Comparison of ENCODE assay signal across 9 mouse cellular contexts in the genomic region with DNA sequence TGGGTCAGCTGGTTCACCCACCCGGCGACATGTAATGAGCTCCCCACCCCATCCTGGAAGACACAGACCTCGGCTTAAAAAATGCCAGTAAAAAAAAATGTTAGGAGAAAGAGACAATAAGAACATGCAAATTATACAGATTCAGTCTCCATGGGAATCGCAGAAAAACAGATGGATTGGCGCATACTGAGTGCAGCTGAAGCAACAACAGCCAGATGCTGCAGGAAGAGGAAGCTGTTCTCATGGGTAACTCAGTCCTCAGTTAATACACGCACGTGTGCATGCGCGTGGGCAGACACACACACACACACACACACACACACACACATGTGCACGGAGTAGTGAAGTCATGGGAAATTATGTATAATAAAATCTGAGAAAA. TPM values are rescaled to one million over a fixed set of nuclear protein-coding genes. Genes with fewer than 3 reads are reported as not detected.
A peak's percentile ranks its signal among the peaks of the same experiment; 100 is the strongest.
DNase-seq lines count a peak whose midpoint lies in the region; ATAC-seq and TF ChIP-seq lines count a peak whose summit lies in the region.
"Had no signal": no experiment of that assay in that cellular context is flagged by ENCODE, and none has a peak within 500 bp of the region (broad histone marks: within the 10 kb centered on the region; RNA-seq: fewer than 3 reads in every experiment).

No protein-coding gene starts in this region.

- H3K4me3 ChIP-seq in heart, embryonic 10.5 days = no peak overlapping the region
- no peak overlapping the region for H3K4me3 ChIP-seq in limb, embryonic 14.5 days (replicated peaks; ENCODE audit: low read length)
- no peak overlapping the region for H3K4me3 ChIP-seq in stomach, embryonic 14.5 days (ENCODE audit: low read depth, low read length)

- 74% methylated on average over 10 of the region's 10 CpGs for WGBS in heart, embryonic 10.5 days
- WGBS in limb, embryonic 14.5 days = 46% methylated on average over 10 of the region's 10 CpGs
- WGBS in stomach, embryonic 14.5 days = 60% methylated on average over 10 of the region's 10 CpGs

- H3K4me1 ChIP-seq in heart, embryonic 10.5 days = peaks cover 40% of the 10 kb centered on the region
- peaks cover 26% of the 10 kb centered on the region for H3K4me1 ChIP-seq in limb, embryonic 14.5 days (ENCODE audit: control insufficient read depth, insufficient read depth, low read length)
- H3K4me1 ChIP-seq in stomach, embryonic 14.5 days (ENCODE audit: control insufficient read depth, insufficient read depth, low read length) = peaks cover 26% of the 10 kb centered on the region

- H3K9ac ChIP-seq in limb, embryonic 14.5 days (ENCODE audit: low read depth, low read length, severe bottlenecking) = no peak overlapping the region; the same call in 1 of the 2 replicates
- no peak overlapping the region for H3K9ac ChIP-seq in stomach, embryonic 14.5 days (replicated peaks; ENCODE audit: low read depth, low read length)

- no peaks in the 10 kb centered on the region for H3K9me3 ChIP-seq in heart, embryonic 10.5 days
- H3K9me3 ChIP-seq in limb, embryonic 14.5 days (ENCODE audit: control insufficient read depth, low read length) = no peaks in the 10 kb centered on the region
- H3K9me3 ChIP-seq in stomach, embryonic 14.5 days (ENCODE audit: control insufficient read depth, low read depth, low read length) = peaks cover 2% of the 10 kb centered on the region; the same call in 1 of the 2 replicates

- H3K27ac ChIP-seq in heart, embryonic 10.5 days = peak overlapping the region; percentile 78
- peak overlapping the region; percentile 67 for H3K27ac ChIP-seq in limb, embryonic 14.5 days (replicated peaks; ENCODE audit: low read depth, low read length)
- peak overlapping the region; percentile 68; the same call in 1 of the 2 replicates for H3K27ac ChIP-seq in stomach, embryonic 14.5 days (ENCODE audit: low read length)

- peak; percentile 65 for DNase-seq in layer of hippocampus, adult 11-12 months (ENCODE audit: low spot score)
- no peak for DNase-seq in layer of hippocampus, postnatal 25 days (ENCODE audit: extremely low spot score in 1 of 2, low spot score in 1 of 2)
- peak; percentile 77 for DNase-seq in brain, adult 2 months (ENCODE audit: low read depth, low spot score)
- DNase-seq in heart, embryonic 10.5 days (ENCODE audit: low spot score) = no peak
- peak; percentile 65 for DNase-seq in limb, embryonic 14.5 days (ENCODE audit: low spot score)
- no peak for DNase-seq in cerebellum, postnatal 14 days
- DNase-seq in frontal cortex, postnatal 25 days (ENCODE audit: low spot score in 2 of 2) = no peak

- peaks cover 8% of the 10 kb centered on the region for H3K36me3 ChIP-seq in heart, embryonic 10.5 days
- no peaks in the 10 kb centered on the region for H3K36me3 ChIP-seq in limb, embryonic 14.5 days (ENCODE audit: control insufficient read depth, insufficient read depth, low read length)
- no peaks in the 10 kb centered on the region for H3K36me3 ChIP-seq in stomach, embryonic 14.5 days (ENCODE audit: control insufficient read depth, insufficient read depth, low read length)

- peak; percentile 72 for ATAC-seq in limb, embryonic 14.5 days (ENCODE audit: low FRiP score, low read depth)
- ATAC-seq in stomach, embryonic 14.5 days (ENCODE audit: insufficient number of reproducible peaks, insufficient read depth, low FRiP score, low read depth) = no peak
- ATAC-seq: Patski had no signal

- H3K27me3 ChIP-seq in heart, embryonic 10.5 days (ENCODE audit: insufficient read depth, poor library complexity, severe bottlenecking) = no peaks in the 10 kb centered on the region
- no peaks in the 10 kb centered on the region for H3K27me3 ChIP-seq in limb, embryonic 14.5 days (ENCODE audit: control insufficient read depth, insufficient read depth, low read length)
- H3K27me3 ChIP-seq in stomach, embryonic 14.5 days (ENCODE audit: control insufficient read depth, insufficient read depth, low read length) = no peaks in the 10 kb centered on the region
- H3K27me3 ChIP-seq: Patski had no signal

- TF ChIP-seq POLR2A in limb, embryonic 14.5 days (IDR thresholded peaks at IDR 0.05; ENCODE audit: borderline replicate concordance, extremely low read depth, insufficient read depth, insufficient read length) = no peak

- no peak overlapping the region for H3K4me2 ChIP-seq in limb, embryonic 14.5 days (replicated peaks; ENCODE audit: low read depth, low read length, severe bottlenecking)
- no peak overlapping the region for H3K4me2 ChIP-seq in stomach, embryonic 14.5 days (replicated peaks; ENCODE audit: low read depth, low read length)

RNA-seq across cellular contexts. Expression of gene Lamc1, which starts 23.7 kb away (rescaled TPM):
- total RNA-seq in layer of hippocampus, postnatal 25 days (2021) = 10 to 100 TPM; 30.8 to 31.8 TPM
- 62.6 and 85.3 TPM in 2 replicates for polyA plus RNA-seq in heart, embryonic 10.5 days (2016; fragmentation: Nextera tagmentation; extraction: Ambion mirVana)
- 118 and 132 TPM in 2 replicates for polyA plus RNA-seq in limb, embryonic 14.5 days (2012; rRNA removed)
- 76.7 and 78.1 TPM in 2 replicates for polyA plus RNA-seq in limb, embryonic 14.5 days (2014; fragmentation: Nextera tagmentation; extraction: Ambion mirVana)
- 104 and 111 TPM in 2 replicates for polyA plus RNA-seq in stomach, embryonic 14.5 days (2014; fragmentation: Nextera tagmentation; extraction: Ambion mirVana)

Comparison
In these comparisons a context has a peak if more than half of its experiments do, and no peak if none do; other contexts are left out.
1. DNase-seq: peak in layer of hippocampus, adult 11-12 months (single experiment), brain, adult 2 months (single experiment) and limb, embryonic 14.5 days (single experiment); none in layer of hippocampus, postnatal 25 days (0 of 2), heart, embryonic 10.5 days (single experiment), cerebellum, postnatal 14 days (0 of 2) and frontal cortex, postnatal 25 days (0 of 2).
2. Peak in every context shown above with its lines, with median percentiles within 50 percentile points of each other: H3K27ac ChIP-seq.